Mouse (Mus musculus) CD4-positive helper T cell, adult 2 months (primary cell): ENCODE measurements around the gene Cryba4.

Experiments
- DNase-seq: peaks from one replicate; pipeline ENCODE4 v3.0.0-alpha.2; 2012; ENCODE audit warnings: low read depth, missing footprints, low spot score

The Cryba4 gene

DNA sequence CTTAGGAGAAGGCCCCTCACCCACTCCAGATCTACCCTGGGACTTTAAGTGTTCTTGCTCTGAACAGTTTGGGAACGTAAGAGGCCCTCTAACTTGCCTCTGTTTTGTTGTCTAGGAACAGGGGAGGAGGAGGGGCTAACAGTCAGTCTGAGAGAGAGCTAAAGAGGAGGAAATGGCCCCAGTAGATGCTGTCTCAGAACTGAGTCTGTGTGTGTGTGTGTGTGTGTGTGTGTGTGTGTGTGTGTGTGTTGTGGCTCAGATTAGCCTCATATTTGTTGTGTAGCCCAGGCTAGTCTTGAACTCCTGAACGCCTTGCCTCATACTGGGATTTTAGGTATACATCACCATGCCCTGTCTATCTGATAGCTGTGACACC is 34.3 kb upstream of the Cryba4 start:
- no peak for DNase-seq

DNA sequence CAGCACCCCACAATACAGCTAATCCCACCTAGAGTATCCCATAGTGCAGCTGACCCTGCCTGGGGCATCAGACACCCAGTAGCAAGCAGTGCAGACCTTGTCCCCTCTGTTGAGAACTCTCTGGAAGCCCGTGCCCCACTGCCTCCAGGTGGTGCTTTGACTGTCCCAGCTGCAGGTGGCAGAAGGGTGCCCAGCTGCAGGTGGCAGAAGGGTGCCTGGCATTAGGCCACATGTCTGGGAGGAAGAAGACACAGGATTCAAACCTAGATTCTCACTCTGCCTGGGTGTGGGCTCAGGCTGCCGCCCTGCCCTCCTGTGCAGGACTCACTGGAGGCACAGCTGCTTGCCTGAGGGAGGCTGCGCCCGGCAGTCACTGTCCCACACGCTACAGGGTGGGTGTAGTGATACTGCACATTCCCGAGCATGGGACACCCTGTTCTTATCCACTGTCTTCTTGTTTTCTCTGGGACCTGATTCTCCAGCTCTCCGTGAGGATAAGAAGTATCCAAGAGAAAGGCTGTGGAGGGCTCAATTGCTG is 33.3 kb upstream of the Cryba4 start:
- peak; percentile 18 for DNase-seq

DNA sequence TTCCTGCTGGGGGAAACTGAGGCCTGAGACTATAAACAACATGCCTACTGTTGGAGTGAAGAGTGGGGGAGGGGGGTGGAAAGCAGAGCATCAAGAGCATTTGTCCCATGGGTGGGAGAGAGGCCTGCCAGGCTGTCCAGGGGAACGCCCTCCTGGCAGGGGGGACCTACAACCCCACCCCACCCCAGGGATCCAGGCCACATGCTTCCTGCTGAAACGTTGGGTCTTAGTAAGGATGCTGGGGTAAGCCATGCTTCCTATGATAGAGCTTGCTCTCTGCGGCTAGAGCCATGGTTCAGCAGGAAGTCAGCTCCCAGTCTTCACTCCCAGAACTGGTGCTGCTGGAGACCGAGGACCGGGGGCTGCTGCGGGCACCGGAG is 31.9 kb upstream of the Cryba4 start:
- peak; percentile 8 for DNase-seq

DNA sequence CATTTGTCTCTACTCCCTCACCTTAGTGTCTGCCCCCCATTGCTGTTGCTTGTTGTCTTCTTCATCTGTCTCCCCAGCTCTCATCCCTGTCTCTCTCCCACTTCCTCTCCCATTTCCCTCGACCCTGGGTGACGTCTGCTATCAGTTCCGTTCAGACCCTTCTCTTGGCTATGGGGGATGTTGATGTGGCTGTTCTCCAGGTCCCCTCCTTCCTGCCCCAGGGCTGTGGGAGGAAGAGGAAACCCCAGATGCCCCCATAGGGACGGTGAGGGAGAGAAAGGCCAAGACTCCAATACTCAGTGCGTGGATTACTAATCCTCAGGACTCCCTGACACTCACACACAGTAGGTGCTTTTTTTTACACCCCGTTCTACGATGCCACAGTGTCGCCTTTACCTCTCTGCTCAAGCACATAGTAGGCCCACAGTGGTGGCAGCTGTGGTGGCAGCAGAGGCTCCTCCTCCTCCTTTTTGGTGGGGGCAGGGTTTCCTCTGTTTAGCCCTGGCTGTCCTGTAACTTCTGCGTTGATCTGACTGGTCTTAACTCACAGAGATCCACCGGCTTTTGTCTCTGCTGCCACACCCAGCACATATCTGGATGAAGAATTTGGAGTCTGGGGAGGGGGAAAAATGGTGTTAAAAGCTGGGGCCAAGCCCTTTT is 31.4 kb upstream of the Cryba4 start:
- peak; percentile 37 for DNase-seq

GRCm38 (mm10) chr5:112282780-112283482 is 30.6 kb upstream of the Cryba4 start:
- peak; percentile 27 for DNase-seq

GRCm38 (mm10) chr5:112282123-112282779 is 29.9 kb upstream of the Cryba4 start:
- DNase-seq: no peak

GRCm38 (mm10) chr5:112281676-112282075 is 29.4 kb upstream of the Cryba4 start:
- DNase-seq: no peak

GRCm38 (mm10) chr5:112280863-112281660 is 28.7 kb upstream of the Cryba4 start:
- DNase-seq: no peak

DNA sequence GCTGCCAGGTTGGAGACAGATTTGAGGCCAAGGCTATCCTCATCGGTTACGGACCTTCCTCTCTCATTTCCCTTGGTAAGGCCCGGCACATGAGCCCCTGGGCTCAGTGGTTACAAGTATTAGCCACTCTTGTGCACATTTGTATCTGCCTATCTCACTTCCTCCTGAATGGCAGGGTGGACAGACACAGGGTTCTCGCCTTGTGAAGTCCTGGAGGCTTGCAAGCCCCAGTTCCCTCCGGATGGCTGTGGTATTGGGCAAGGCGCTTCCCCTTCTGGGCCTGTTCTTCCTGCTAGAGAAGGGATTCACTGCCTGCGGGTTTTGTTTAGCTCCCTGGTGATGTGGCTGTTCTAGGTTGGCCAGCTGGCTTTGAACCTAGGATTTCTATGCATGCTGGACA is 27.8 kb upstream of the Cryba4 start:
- DNase-seq: no peak

GRCm38 (mm10) chr5:112279181-112280021 is 27.1 kb upstream of the Cryba4 start:
- DNase-seq: peak; percentile 42

GRCm38 (mm10) chr5:112277906-112278470 is 25.7 kb upstream of the Cryba4 start:
- DNase-seq: peak; percentile 70

DNA sequence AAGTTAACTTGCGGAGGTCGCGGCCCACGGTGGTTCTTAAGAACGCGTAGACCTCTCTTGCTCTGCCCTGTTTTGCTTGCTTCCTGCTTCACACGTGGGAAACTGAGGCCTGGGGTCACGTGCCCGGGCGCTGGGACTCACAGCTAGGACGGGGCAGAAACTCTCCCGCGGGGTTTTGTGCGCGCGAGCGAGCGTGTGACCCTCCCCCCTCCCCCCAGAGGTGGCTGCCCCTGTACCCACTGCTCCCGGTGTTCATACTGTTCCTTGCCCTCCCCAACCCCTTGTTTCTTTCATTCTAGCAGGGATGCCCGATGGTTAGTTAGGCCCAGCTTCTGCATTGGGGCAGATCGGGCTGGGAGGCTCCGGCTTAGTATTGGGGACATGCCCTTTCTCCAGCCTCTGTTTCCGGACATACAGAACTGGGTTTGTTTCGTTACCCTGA is 24.6 kb upstream of the Cryba4 start:
- DNase-seq: no peak

- DNase-seq: peak; percentile 100
Measured at GRCm38 (mm10) chr5:112276267-112276873, 24.1 kb upstream of the Cryba4 start, which contains the start of gene Tpst2. TSS of gene Tpst2 (plus strand) at chr5:112276691.

- peak; percentile 90 for DNase-seq
Measured at GRCm38 (mm10) chr5:112275021-112275804, 22.9 kb upstream of the Cryba4 start.

GRCm38 (mm10) chr5:112273746-112274463 is 21.6 kb upstream of the Cryba4 start:
- peak; percentile 95 for DNase-seq

GRCm38 (mm10) chr5:112272934-112273333 is 20.6 kb upstream of the Cryba4 start:
- peak; percentile 84 for DNase-seq

DNA sequence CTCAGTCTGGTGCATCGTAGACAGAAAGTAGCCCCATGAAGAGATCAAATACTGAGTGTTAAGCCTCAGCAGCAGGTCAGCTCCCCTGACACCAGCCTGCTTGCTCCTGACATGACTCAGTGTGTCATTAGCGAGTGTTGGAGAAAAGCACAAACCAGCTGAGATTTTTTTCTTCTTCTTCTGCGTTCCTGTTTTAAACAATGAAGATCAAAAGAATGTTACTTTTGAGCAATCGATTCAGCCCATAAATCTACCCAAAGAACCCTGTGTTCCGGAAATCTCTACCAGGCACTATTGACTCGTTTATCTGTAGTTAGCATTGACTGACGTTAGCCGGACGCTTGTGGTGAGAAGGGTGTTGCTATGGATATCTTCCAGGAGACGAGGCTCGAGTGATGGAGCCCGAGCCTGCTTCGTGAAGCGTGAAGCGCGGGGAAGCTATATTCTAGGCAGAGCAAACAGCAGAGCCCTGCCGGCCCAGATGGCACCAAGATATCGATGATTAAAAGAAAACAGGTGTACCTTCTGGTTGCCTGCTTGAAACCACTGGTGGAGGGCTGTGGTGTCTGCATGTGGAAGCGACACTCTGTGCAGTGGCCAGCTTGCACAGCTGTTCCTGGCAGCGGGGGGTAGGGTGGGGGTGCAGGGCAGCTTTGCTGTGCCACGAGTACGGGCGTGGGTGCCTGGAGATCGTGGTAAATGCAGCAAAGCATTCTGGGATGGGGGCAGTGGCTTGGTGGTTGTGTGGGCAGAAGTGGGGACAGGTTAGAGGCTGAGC is 18.6 kb upstream of the Cryba4 start:
- DNase-seq: peak; percentile 89
